Mouse (Mus musculus): ENCODE data around the gene Defb43. TPM values are rescaled to one million over a fixed set of nuclear protein-coding genes. Genes with fewer than 3 reads are reported as not detected.

The Defb43 gene
- total and polyA plus RNA-seq, 2 experiments from 2014 or later = not detected

GRCm38 (mm10) chr14:62991271-62991670, 20.3 kb upstream of the Defb43 start:
- Histone ChIP-seq H3K36me3 (ENCODE audit: insufficient read depth) (no peaks in the 10 kb centered on the region), H3K27me3 (ENCODE audit: insufficient read depth, low read length) (no peaks in the 10 kb centered on the region), H3K4me2 (ENCODE audit: low read depth) (no peak overlapping the region), H3K4me1 (ENCODE audit: insufficient read depth) (no peaks in the 10 kb centered on the region), H3K4me3 (ENCODE audit: low read depth, low read length) (no peak overlapping the region), H3K27ac (ENCODE audit: low read depth, low read length) (no peak overlapping the region), H3K9ac (no peak overlapping the region), H3K9me3 (ENCODE audit: low read length) (no peaks in the 10 kb centered on the region)
- DNase-seq = no peak
- no peak for TF ChIP-seq CTCF (IDR thresholded peaks at IDR 0.05; ENCODE audit: low read depth)
- WGBS = 82% methylated on average over 3 of the region's 3 CpGs
- ATAC-seq = no peak

- H3K4me1 ChIP-seq (ENCODE audit: insufficient read depth) = no peaks in the 10 kb centered on the region
- no peak overlapping the region for H3K4me2 ChIP-seq (ENCODE audit: low read depth)
- no peak overlapping the region for H3K4me3 ChIP-seq (ENCODE audit: low read depth, low read length)
- WGBS = 53% methylated on average over 7 of the region's 7 CpGs
- no peaks in the 10 kb centered on the region for H3K36me3 ChIP-seq (ENCODE audit: insufficient read depth)
- H3K9ac ChIP-seq = no peak overlapping the region
- DNase-seq (no peak), ATAC-seq (no peak)
- H3K9me3 ChIP-seq (ENCODE audit: low read length) = no peaks in the 10 kb centered on the region
- no peak overlapping the region for H3K27ac ChIP-seq (ENCODE audit: low read depth, low read length)
- TF ChIP-seq CTCF (IDR thresholded peaks at IDR 0.05; ENCODE audit: low read depth) = no peak
- no peaks in the 10 kb centered on the region for H3K27me3 ChIP-seq (ENCODE audit: insufficient read depth, low read length)
These were observed 19.6 kb upstream of the Defb43 start for GRCm38 (mm10) chr14:62991849-62992510.

DNA sequence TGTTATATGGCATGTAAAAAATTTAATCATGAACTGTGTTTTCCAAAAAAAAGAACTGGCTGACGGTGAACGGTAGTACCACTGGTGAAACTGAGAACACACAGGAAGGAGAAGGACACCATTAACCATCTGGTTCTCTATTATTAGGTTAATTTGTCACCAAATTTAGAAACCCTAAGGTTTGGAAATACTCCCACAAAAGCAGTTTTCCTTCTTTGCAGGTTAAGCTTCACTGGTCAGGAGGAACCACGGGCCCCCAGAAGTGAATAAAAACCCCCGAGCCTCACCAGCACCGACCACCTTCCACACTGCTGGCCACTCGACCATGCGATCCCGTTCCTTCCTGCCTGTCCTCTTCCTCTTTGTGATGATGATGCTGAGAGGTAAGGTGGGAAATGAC, 13.8 kb upstream of the Defb43 start, which contains the start of gene Defb47:
Gene Defb47 (plus strand): TSS at position 301 of the 400 bp plus-strand sequence.
- H3K36me3 ChIP-seq (ENCODE audit: insufficient read depth) = no peaks in the 10 kb centered on the region
- DNase-seq (no peak), ATAC-seq (no peak)
- no peaks in the 10 kb centered on the region for H3K9me3 ChIP-seq (ENCODE audit: low read length)
- H3K9ac ChIP-seq = no peak within 1 kb of the TSS
- H3K4me1 ChIP-seq (ENCODE audit: insufficient read depth) = no peaks in the 10 kb centered on the region
- no peaks in the 10 kb centered on the region for H3K27me3 ChIP-seq (ENCODE audit: insufficient read depth, low read length)
- no peak within 1 kb of the TSS for H3K27ac ChIP-seq (ENCODE audit: low read depth, low read length)
- H3K4me3 ChIP-seq (ENCODE audit: low read depth, low read length) = no peak within 1 kb of the TSS
- WGBS = 85% methylated on average over 8 of the region's 8 CpGs
- TF ChIP-seq CTCF (IDR thresholded peaks at IDR 0.05; ENCODE audit: low read depth) = no peak
- H3K4me2 ChIP-seq (ENCODE audit: low read depth) = no peak within 1 kb of the TSS

GRCm38 (mm10) chr14:62998977-62999376, 12.6 kb upstream of the Defb43 start:
- H3K9me3 ChIP-seq (ENCODE audit: low read length) = no peaks in the 10 kb centered on the region
- no peak for TF ChIP-seq CTCF (IDR thresholded peaks at IDR 0.05; ENCODE audit: low read depth)
- no peak overlapping the region for H3K4me2 ChIP-seq (ENCODE audit: low read depth)
- no peak overlapping the region for H3K9ac ChIP-seq
- ATAC-seq (no peak), DNase-seq (no peak)
- H3K4me3 ChIP-seq (ENCODE audit: low read depth, low read length) = no peak overlapping the region
- no peaks in the 10 kb centered on the region for H3K36me3 ChIP-seq (ENCODE audit: insufficient read depth)
- WGBS = 86% methylated on average over 4 of the region's 4 CpGs
- H3K4me1 ChIP-seq (ENCODE audit: insufficient read depth) = no peaks in the 10 kb centered on the region
- no peak overlapping the region for H3K27ac ChIP-seq (ENCODE audit: low read depth, low read length)
- H3K27me3 ChIP-seq (ENCODE audit: insufficient read depth, low read length) = no peaks in the 10 kb centered on the region

- Histone ChIP-seq H3K27me3 (ENCODE audit: insufficient read depth, low read length) (no peaks in the 10 kb centered on the region), H3K4me1 (ENCODE audit: insufficient read depth) (no peaks in the 10 kb centered on the region), H3K9ac (no peak overlapping the region), H3K4me3 (ENCODE audit: low read depth, low read length) (no peak overlapping the region), H3K4me2 (ENCODE audit: low read depth) (no peak overlapping the region), H3K9me3 (ENCODE audit: low read length) (no peaks in the 10 kb centered on the region), H3K36me3 (ENCODE audit: insufficient read depth) (no peaks in the 10 kb centered on the region), H3K27ac (ENCODE audit: low read depth, low read length) (no peak overlapping the region)
- ATAC-seq (no peak), DNase-seq (no peak)
- no peak for TF ChIP-seq CTCF (IDR thresholded peaks at IDR 0.05; ENCODE audit: low read depth)
- WGBS = 34% methylated on average over 2 of the region's 2 CpGs
These were observed 9.0 kb upstream of the Defb43 start for GRCm38 (mm10) chr14:63002588-63002987.

DNA sequence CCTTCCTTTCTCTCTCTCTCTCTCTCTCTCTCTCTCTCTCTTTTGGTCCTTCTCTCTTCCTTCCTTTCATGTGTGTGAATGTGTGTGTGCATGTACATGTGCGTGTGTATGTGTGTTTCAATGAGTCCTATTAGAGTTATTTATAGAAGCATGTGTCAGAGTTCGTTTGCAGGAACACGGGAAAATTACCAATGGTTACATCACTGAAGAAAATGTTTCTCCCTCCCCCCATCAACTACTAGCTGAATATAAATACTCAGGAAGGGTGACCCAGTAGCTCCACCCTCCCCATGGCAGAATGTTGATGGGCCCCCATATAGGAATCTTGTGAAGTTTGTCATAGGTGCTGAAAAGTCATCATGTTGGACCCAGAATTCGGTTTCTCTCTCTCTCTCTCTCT, 1.5 kb downstream of the Defb43 start:
- H3K4me2 ChIP-seq (ENCODE audit: low read depth) = no peak overlapping the region
- ATAC-seq = no peak
- no peaks in the 10 kb centered on the region for H3K36me3 ChIP-seq (ENCODE audit: insufficient read depth)
- H3K4me3 ChIP-seq (ENCODE audit: low read depth, low read length) = no peak overlapping the region
- no peak overlapping the region for H3K9ac ChIP-seq
- no peaks in the 10 kb centered on the region for H3K9me3 ChIP-seq (ENCODE audit: low read length)
- TF ChIP-seq CTCF (IDR thresholded peaks at IDR 0.05; ENCODE audit: low read depth) = no peak
- H3K4me1 ChIP-seq (ENCODE audit: insufficient read depth) = no peaks in the 10 kb centered on the region
- no peak for DNase-seq
- no peaks in the 10 kb centered on the region for H3K27me3 ChIP-seq (ENCODE audit: insufficient read depth, low read length)
- 81% methylated on average over 4 of the region's 4 CpGs for WGBS
- no peak overlapping the region for H3K27ac ChIP-seq (ENCODE audit: low read depth, low read length)

- no peak for TF ChIP-seq CTCF (IDR thresholded peaks at IDR 0.05; ENCODE audit: low read depth)
- Histone ChIP-seq H3K9me3 (ENCODE audit: low read length) (no peaks in the 10 kb centered on the region), H3K27ac (ENCODE audit: low read depth, low read length) (no peak overlapping the region), H3K9ac (no peak overlapping the region), H3K36me3 (ENCODE audit: insufficient read depth) (no peaks in the 10 kb centered on the region), H3K27me3 (ENCODE audit: insufficient read depth, low read length) (no peaks in the 10 kb centered on the region), H3K4me1 (ENCODE audit: insufficient read depth) (no peaks in the 10 kb centered on the region), H3K4me2 (ENCODE audit: low read depth) (no peak overlapping the region), H3K4me3 (ENCODE audit: low read depth, low read length) (no peak overlapping the region)
- ATAC-seq = no peak
- DNase-seq = no peak
- 86% methylated on average over 4 of the region's 4 CpGs for WGBS
These were observed 3.1 kb downstream of the Defb43 start for GRCm38 (mm10) chr14:63014667-63015066.
